Mouse (Mus musculus) right cerebral cortex, postnatal 4 days (tissue): Measurements from ENCODE around the gene Ugt2b36.
"Not testable (repeated sequence)": the region's sequence is repeated elsewhere in the genome, so short reads cannot be mapped to it uniquely, and the experiment has no call there.

Experiments
- DNase-seq: peaks from one replicate; pipeline ENCODE4 v3.0.0-alpha.2; 2022

Gene Ugt2b36

DNA sequence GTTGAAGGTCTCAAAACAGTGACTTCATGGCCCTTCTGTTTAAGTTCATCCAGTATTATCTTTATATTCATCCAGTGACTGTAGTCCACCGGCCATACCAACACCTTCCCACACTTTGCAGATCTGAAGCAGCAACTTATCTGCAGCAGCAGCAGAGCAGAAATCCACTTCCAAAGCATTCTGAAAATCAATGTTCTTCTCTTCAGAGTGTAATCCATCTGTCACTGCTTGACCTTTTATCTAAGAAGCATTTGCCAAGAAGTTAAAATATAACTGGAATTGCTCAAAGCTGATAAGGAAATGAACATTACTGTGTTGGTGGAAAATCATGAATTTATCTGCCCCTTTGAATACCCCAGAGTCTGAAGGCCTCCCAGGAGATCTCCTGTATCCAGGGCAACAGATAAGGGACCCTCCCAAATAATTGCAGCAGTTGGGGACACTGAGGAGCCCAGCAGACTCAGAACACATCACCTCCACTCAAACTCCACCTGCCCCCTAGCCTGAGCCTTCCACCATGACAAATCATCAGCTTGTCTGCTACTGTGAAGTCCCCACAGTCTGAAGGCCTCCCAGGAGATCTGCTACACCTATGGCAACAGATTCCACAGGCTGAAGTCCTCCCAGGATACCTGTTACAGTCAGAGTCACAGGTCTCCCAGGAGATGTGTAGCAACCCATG, at the start of gene Ugt2b36:
Gene Ugt2b36, minus strand, starts transcription at position 210 of the 682 bp plus-strand sequence.
- DNase-seq: no peak

DNA sequence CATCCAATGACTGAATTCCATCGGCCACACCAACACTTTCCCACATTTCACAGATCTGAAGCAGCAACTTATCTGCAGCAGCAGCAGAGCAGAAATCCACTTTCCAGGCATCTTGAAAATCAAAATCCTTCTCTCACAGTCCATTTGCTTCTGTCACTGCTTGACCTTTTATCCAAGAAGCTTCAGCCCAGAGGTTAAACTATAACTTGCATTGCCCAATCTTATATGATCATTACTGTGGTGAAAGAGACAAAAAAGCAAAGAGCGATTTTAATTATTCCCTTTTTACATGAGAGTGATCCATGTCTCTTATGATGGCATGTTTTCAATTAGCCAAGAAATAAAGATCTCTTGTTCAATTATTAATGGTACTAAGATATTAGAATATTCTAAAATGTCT, 47.8 kb upstream of the Ugt2b36 start, which contains the start of gene Ugt2b5:
Gene Ugt2b5, minus strand, starts transcription at position 123 of the 400 bp plus-strand sequence.
- not testable (repeated sequence) for DNase-seq

DNA sequence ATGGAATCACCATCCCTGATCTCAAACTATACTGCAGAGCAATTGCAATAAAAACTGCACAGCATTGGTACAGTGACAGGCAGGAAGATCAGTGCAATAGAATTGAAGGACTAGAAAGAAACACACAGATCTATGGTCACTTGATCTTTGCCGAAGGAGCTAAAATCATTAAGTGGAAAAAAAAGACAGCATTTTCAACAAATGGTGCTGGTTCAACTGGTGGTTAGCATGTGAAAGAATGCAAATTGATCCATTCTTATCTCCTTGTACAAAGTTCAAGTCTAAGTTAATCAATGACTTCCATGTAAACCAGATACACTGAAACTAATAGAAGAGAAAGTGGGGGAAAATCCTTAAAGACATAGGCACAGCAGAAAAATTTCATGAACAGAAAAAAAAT, 11.3 kb upstream of the Ugt2b36 start:
- not testable (repeated sequence) for DNase-seq

DNA sequence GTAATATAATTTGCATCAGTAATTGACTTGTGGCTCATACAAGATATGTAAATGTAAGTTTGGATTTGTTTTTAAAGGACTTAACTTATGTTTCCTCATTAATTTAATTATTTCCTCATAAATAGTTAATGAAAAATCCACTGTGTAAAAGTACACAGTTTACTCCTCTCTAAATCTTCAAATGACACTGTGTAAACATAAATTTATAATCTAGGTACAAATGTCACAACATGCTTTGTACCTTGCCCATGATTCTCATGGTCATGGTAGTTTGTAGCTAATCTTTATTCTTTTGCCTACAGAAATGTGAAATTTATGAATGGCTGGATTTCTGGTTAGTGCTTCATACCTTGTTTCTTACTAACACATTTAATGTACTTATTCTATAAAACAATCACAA, 1.2 kb downstream of the Ugt2b36 start:
- DNase-seq: no peak

DNA sequence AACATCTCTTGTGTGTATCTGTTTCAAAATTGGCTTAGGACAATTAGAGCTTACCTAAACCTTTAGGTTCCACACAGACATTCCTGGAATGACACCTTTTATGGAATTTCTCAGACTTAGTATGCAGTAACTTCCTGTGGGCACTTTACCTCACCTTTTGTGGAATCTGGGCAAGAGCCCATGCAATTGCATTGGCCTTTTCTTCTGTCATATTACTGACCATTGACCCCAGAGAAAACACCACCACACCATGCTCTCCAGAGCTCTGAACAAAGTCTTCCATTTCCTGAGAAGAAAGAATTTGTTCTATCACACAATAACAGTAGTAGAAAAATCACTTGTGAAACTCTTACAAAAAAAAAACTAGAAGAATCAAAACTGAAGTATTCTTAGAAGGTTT, 3.1 kb downstream of the Ugt2b36 start:
- DNase-seq: no peak

DNA sequence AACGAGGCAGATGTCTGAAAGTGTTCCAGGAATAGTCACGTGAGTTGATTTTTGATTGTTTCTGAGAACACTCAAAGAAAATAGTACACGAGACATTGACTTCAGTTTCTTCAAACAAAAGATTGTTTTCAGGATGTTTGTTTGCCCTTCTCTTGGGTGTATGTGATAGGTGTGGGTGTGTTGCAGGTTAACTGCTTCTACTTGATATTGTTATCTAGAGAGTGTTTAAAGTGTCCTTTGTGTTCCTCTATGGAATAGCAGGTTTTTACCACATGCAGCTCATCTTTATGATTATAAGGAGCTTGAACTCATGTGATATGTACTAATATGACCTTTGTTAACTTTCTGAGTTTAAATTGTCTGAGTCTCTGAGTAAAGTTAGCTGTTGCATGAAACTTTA, 6.1 kb downstream of the Ugt2b36 start:
- no peak for DNase-seq

DNA sequence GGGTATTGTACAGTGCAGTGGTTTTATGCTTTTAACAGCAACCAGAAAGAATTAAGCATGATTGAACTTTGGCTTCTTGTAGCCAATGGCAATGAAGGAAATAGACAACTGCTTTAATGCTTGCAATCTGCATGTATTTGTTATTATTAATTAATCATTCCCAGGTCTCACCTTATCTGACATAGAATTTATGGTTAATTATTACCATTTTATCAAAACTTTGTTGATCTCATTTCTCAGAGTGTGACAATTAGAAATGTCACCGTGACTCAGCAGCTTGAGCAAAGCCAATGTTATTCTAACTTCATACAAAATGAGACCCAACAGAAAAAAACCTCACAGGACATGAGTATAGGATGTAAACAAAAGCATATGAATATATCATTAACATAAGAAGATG, 61.7 kb downstream of the Ugt2b36 start:
- DNase-seq: no peak

DNA sequence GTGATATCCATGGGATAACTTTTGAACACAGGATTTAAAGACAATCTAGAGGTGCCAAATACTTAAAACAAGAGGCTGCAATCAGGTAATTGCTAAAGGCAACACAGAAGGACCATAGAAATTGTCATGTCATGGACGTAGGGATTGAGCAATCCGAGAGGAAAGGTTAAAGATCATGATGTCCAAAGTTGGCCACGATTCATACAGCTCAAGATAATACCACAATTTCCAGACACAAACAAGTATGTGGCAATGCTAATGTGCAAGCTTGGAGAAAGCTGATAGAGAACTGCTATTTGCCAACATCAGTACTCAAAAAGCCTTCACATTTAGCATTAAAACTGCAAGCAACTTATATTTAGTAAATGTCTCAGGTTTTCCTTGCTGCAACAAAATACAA, 65.0 kb downstream of the Ugt2b36 start:
- DNase-seq: no peak
